Mouse (Mus musculus) activated CD4-positive, CD25-positive, alpha-beta regulatory T cell, adult 4 months (primary cell): ENCODE data around the gene Mterf1b. TPM values are rescaled to one million over a fixed set of nuclear protein-coding genes. Genes with fewer than 3 reads are reported as not detected.

ENCODE experiments used
- ATAC-seq: one replicate; pipeline ENCODE4 v1.8.0; 2017
- polyA plus RNA-seq, 2 experiments: library from polyadenylated mRNA; unstranded; fragments of 100-300 nt; shearing (Covaris generic); gene quantifications; one replicate each; pipeline ENCODE4 v1.2.1; 2017

Gene Mterf1b
- polyA plus RNA-seq, 2 experiments from 2014 or later, result 10.2 to 14.2 TPM

GRCm38 (mm10) chr5:4246095-4246494, 53.9 kb downstream of the Mterf1b start:
- ATAC-seq, result no peak

Other genes starting within 250 kb of the Mterf1b start
- gene Cyp51, start 87.6 kb upstream of the Mterf1b start, polyA plus RNA-seq, result 10 to 100 TPM; 53.7 TPM